Mouse (Mus musculus) embryo, embryonic 10.5 days (tissue): ENCODE data around the gene Sprr3.
A peak's percentile ranks its signal among the peaks of the same experiment; 100 is the strongest.
"Not testable (repeated sequence)": the region's sequence is repeated elsewhere in the genome, so short reads cannot be mapped to it uniquely, and the experiment has no call there.

Experiments
- DNase-seq: peaks from one replicate; pipeline ENCODE4 v3.0.0-alpha.2; 2015; ENCODE audit warnings: low spot score

The Sprr3 gene

GRCm38 (mm10) chr3:92458620-92459019, at the start of gene Sprr3:
Sprr3 (minus strand) TSS chr3:92458720.
- DNase-seq: no peak

- no peak for DNase-seq
These were observed 49.7 kb upstream of the Sprr3 start for GRCm38 (mm10) chr3:92508185-92508584.

GRCm38 (mm10) chr3:92503528-92503927, 45.0 kb upstream of the Sprr3 start:
- no peak for DNase-seq

- no peak for DNase-seq
These were observed 41.9 kb upstream of the Sprr3 start, which contains the start of gene Sprr4 for GRCm38 (mm10) chr3:92500393-92500792. Sprr4 (minus strand) TSS chr3:92500493.

- DNase-seq: not testable (repeated sequence)
These were observed 31.7 kb upstream of the Sprr3 start for GRCm38 (mm10) chr3:92490262-92490661.

GRCm38 (mm10) chr3:92486307-92486706, 27.8 kb upstream of the Sprr3 start:
- DNase-seq: no peak

GRCm38 (mm10) chr3:92485863-92486262, 27.3 kb upstream of the Sprr3 start, which contains the start of gene Sprr1a:
Sprr1a (minus strand) TSS chr3:92485895.
- no peak for DNase-seq

- DNase-seq: peak; percentile 32
These were observed 22.7 kb upstream of the Sprr3 start for GRCm38 (mm10) chr3:92481249-92481648.

GRCm38 (mm10) chr3:92470111-92470510, 11.6 kb upstream of the Sprr3 start:
- DNase-seq: no peak

- no peak for DNase-seq
These were observed 8.9 kb upstream of the Sprr3 start for GRCm38 (mm10) chr3:92467424-92467823.

GRCm38 (mm10) chr3:92466576-92466975, 8.1 kb upstream of the Sprr3 start:
- no peak for DNase-seq

GRCm38 (mm10) chr3:92455151-92455550, 3.4 kb downstream of the Sprr3 start:
- DNase-seq: no peak

- no peak for DNase-seq
These were observed 18.3 kb downstream of the Sprr3 start for GRCm38 (mm10) chr3:92440177-92440576.

- DNase-seq: no peak
These were observed 19.8 kb downstream of the Sprr3 start, which contains the start of gene Sprr1b for GRCm38 (mm10) chr3:92438689-92439088. Sprr1b (minus strand) TSS chr3:92438789.

GRCm38 (mm10) chr3:92432282-92432681, 26.2 kb downstream of the Sprr3 start, which contains the start of gene Sprr2k:
Sprr2k (plus strand) TSS chr3:92432582.
- DNase-seq: no peak

- no peak for DNase-seq
These were observed 29.2 kb downstream of the Sprr3 start, which contains the start of gene Gm9774 for GRCm38 (mm10) chr3:92429323-92429722. Gm9774 (minus strand) TSS chr3:92429423.

GRCm38 (mm10) chr3:92417782-92418181, 40.7 kb downstream of the Sprr3 start, which contains the start of gene Sprr2j-ps:
Sprr2j-ps (plus strand) TSS chr3:92418082.
- DNase-seq: no peak

- no peak for DNase-seq
These were observed 50.8 kb downstream of the Sprr3 start, which contains the start of gene Sprr2i for GRCm38 (mm10) chr3:92407691-92408090. Sprr2i (plus strand) TSS chr3:92407991.
